Mouse (Mus musculus): Measurements from ENCODE around the gene Cfap73. TPM values are rescaled to one million over a fixed set of nuclear protein-coding genes. Genes with fewer than 3 reads are reported as not detected.

Cfap73 gene
- total RNA-seq, 1 experiment from 2014 or later, result not detected

DNA sequence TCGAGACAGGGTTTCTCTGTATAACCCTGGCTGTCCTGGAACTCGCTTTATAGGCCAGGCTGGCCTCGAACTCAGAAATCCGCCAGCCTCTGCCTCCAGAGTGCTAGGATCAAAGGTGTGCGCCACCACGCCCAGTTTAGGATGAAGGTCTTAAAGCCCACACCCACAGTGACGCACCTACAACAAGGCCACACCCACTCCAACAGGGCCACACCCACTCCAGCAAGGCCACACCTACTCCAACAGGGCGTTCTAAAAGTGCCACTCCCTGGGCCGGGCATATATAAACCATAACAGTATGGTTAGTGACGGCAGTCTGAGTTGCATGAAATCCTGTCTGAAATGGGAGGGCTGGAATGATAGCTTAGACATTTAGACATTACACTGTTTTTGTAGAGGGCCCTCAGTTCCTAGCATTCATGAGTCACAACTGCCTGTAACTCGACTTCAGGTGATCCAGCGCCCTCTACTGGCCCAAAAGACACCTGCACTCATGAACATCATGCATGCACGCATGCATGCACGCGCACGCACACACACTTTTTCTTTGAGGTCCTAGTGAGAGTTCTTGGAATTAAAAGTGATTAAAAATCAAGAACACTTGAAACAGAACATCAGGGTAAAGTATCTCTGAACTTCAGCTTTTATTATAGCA, 43.6 kb downstream of the Cfap73 start:
- ATAC-seq (replicated peaks; ENCODE audit: low read depth, poor library complexity, severe bottlenecking), result no peak

DNA sequence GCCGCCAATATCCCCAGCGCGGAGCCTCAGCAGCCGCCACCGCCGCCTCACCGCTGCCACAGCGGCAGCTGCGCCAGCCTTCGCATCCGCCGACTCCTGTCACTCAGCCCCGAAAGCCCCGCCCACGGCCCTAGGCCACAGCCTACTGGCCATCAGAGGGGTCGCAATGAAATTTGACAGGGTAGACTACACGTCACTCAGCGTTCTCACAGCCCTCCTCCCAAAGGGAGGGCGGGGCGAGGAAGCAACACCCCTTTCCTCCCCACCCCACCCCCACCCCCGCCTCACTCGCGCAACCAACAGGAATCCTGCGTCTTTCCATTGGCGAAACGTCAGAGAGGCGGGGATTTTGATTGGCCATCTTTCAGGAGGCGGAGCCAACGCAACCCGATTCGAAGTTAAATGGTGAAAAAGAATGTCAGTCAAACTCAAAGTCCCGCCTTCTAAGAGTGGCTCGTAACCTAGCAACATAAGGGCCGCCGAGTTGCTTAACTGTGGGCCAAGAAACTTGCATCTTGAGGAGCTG, 45.4 kb downstream of the Cfap73 start, which contains the start of the genes Tpcn1 and Iqcd:
Gene Tpcn1, minus strand, starts transcription at position 105 of the 526 bp plus-strand sequence.
Gene Iqcd, plus strand, starts transcription at position 448 of the 526 bp plus-strand sequence.
- ATAC-seq (replicated peaks; ENCODE audit: low read depth, poor library complexity, severe bottlenecking), result peak; percentile 89

DNA sequence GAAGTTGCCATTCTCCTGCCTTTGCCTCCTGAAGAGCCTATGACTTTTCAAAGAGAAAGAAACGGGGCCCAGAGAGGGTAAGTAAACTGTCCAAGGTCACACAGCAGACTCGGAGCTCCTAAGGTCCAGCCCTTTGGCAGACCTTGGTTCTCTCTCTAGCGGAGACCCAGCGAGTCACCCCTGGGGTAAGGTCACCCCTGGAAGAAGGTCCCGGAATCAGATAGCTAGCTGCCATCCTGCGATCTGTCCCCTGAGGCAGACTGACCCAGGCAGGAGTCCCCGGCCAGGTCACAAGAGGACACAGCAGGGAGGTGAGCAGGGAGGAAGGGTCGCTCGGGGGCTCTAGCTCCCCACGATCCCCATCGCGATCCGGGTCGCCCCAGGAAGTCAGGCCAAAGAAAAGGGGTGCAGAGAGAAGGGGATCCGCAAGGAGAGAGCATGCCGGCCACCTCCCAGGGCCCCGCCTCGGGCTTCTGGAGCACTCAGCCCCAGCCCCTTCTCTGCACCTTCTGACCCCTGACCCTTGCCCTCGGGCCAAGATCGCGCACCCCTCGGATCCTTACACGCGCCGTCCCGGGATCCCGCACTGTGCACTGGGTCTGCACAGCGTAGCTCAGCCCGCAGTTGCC, 46.0 kb downstream of the Cfap73 start:
- ATAC-seq (replicated peaks; ENCODE audit: low read depth, poor library complexity, severe bottlenecking), result no peak

DNA sequence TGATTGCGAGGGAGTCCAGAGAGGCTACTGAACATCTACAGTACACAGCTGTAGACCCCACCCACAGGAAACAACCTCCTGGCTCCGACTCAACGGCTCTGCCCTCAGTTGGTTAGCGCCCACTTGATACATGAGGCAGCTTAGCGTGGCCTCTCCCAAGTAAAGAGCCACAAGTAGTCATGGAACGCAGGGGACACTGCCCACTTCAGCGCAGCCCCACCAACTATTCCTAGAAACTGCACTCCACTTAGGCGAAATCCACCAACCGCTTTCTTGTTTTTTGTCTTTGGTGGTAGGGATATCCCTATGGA, 46.5 kb downstream of the Cfap73 start:
- ATAC-seq (replicated peaks; ENCODE audit: low read depth, poor library complexity, severe bottlenecking), result peak; percentile 17

DNA sequence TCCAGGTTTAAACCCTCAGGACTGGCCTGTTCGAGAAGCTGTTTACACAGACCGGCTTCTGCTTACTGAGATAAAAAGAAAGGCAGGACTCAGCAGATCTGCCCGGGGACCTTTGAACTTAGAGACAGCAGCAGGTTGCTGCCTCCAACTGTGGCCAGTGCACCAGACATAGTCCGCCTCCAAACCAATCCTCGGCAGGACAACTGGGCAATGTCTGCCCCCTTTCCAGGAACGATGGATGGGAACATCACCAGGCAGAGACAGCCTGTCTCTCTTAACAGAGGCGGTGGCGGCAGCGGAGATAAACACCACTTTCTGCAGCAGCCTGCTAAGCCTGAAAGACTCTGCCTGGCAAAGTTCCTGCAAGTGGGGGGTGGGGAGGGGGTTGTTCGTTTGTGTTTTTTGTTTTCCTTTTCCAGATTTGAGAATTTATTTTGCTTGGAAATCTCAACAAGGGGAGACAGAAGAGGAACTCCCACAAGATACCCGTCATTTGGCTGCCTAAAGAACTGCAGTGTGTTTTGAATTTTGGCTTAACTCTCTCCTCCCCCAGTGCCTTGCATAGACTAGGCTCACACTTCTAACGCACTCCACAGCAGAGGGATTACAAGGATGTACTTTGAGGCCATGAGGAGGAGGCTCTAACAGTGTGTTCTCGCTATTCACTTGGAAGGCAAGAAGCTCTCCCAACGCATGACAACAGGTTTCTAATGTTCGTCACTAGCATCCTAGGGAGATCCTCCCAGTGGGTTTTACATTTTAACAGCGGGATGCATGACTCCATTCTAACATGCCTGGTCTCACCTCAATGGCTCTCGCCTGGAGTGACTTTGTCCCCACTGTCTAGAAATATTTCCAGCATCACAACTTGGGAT, 47.1 kb downstream of the Cfap73 start:
- no peak for ATAC-seq (replicated peaks; ENCODE audit: low read depth, poor library complexity, severe bottlenecking)

DNA sequence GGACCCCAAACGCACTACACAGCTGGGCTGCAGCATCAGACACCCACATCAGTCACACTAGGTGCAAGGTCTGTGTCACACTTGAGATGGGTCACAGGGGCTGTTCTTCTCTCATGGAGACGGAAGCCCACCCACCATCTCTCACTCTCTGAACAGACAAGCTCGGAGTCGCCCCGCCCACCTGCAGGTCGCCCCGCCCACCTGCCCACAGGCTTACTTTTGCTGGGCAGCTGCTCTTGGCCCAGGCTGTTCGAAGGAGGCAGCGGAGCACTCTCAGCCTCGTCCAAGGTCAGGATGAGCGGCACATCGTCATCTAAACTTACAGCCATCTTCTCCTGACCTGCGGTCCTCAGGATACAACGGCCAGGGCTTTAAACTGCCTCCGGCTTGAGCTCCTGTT, 49.1 kb downstream of the Cfap73 start:
- no peak for ATAC-seq (replicated peaks; ENCODE audit: low read depth, poor library complexity, severe bottlenecking)

DNA sequence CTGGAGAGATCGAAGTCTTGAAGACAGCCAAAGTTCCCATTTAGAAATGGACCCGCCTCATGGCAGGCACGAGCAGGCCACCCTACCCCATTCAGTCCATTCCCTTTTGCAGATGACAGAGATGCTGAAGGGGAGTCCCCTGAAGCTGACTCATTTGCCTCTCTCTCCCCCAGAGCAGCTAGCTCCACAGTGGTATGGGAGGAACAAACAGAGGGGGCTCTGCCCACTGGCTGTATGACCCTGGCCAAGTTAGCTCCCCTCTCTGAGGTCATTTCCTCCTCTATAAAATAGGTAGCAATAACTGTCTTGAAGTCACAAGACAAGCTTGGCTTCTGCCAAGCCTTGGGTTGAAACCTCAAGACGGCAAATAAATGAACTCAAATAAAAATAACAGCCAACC, 50.5 kb downstream of the Cfap73 start:
- ATAC-seq (replicated peaks; ENCODE audit: low read depth, poor library complexity, severe bottlenecking), result no peak

DNA sequence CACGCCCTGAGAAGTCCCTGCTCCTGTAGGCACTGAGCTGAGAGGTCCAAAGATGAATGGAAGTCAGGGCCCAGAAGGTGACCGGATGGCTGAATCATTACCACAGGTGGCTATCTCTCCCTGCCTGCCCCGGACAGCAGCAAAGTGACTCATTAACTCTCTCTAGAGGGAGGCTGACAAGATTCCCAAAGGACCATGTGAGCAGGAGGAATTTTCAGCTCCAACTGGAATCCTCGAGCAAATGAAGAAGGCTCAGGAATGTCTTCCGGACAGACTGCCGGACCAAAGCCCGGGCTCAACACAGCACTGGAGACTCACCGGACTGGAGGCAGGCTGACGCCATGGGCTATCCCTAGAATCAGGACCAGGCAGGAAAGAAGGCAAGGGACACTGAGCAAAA, 52.0 kb downstream of the Cfap73 start:
- ATAC-seq (replicated peaks; ENCODE audit: low read depth, poor library complexity, severe bottlenecking), result no peak

DNA sequence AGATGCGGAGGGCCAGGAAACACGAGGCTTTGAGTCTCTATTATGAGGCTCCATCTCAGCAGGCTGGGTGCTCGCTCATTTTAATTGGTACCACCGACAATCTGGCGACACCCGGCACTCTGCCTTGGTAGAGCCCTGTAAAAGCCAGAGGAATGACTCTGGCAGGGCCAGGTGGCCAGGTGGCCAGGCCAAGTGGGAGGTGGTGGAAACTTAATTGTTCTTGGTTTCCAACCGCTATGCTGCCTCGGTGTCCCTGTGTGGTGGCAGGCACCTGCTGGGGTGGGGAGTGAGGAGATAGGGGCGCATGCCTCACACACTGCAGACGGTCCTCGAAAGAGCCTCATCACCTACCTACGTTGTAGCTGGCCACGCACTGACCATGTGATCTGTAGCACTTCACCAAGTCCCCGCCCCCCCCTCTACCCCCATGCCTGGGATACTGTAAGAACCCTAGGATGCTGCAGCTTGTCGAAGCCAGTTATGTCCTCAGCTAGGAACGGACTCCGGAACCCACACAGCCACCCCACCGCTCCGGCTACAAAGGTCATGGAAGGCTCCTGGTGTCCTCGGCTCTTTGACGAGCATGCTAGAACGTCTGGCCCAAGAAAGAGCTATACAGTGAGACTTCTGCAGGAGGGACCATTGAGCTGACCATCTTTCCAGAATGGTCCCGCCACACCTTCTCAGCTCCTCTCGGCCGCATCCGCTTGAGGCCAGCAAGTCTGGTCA, 54.0 kb downstream of the Cfap73 start:
- no peak for ATAC-seq (replicated peaks; ENCODE audit: low read depth, poor library complexity, severe bottlenecking)

DNA sequence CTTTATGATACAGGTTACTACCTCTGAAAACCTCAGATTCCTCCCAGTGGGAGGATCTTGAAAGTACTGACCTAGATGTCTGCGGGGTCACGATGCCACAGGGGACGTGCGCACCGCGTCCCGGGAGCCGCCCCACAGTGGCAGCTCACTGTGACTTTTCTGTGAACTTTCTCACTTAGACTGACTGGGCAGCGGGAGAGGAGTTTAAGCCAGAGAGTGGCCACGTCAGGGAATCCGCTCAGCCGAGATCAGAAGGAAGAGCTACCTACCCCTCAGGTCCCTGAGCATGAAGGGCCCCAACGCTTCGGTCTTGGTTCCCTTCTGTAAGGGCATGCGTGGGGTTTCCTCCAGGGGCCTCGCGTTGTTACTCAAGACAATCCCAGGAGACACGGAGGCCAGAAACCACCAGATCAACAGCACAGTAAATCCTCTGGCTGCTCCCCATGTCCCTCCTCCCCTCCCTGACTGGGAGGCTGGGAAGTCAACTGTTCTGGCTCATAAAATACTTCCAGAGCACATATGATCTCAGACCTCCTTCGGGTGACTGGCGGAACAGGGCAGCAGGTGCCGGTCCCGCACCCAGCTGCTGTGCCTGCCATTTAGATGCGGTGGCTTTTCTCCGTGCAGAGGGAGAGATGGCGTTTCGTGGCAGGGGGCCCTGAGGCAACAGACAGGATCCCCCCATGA, 54.7 kb downstream of the Cfap73 start:
- peak; percentile 11; the same call in 1 of the 2 replicates for ATAC-seq (replicated peaks; ENCODE audit: low read depth, poor library complexity, severe bottlenecking)

DNA sequence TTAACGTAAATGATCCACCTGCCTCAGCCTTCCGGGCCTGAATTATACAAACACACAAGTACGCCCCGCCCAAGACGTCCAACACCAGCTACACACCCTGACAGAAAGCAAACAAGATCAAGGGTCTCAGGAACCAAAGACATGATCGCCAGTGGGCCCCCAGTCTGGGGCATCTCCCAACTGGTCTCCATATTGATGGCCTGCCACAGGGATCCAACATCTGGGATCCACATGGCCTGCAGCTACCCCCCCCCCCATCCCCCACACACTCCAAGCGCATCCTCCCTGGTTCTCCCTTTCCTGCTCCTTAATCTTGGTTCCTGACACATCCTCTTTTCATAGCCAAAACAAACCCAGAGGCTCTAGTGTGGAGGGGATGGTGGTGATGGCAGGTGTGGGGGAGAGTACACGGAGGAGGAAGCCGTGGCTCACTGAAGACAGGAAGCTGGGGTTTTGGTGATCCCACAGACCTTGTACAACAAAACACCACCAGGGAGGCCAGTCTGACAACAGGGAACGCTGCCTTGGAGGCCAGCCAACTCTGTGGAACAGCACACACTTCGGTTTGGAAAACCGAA, 55.4 kb downstream of the Cfap73 start:
- ATAC-seq (replicated peaks; ENCODE audit: low read depth, poor library complexity, severe bottlenecking), result peak; percentile 76

Other genes starting within 250 kb of the Cfap73 start
- gene Lhx5, start 202.5 kb downstream of the Cfap73 start, total RNA-seq (2017), result not detected in 2 replicates
- 27.1 and 34.4 TPM in 2 replicates for gene Sdsl, start 161.4 kb downstream of the Cfap73 start, total RNA-seq (2017)
- not detected in 2 replicates for gene Sds, start 157.7 kb downstream of the Cfap73 start, total RNA-seq (2017)
- 5.0 and 7.7 TPM in 2 replicates for gene Plbd2, start 130.6 kb downstream of the Cfap73 start, total RNA-seq (2017)
- 4.5 and 4.9 TPM in 2 replicates for gene Slc8b1, start 123.1 kb downstream of the Cfap73 start, total RNA-seq (2017)
- gene Tpcn1, start 45.6 kb downstream of the Cfap73 start, total RNA-seq (2017), result 15.2 and 18.1 TPM in 2 replicates
- gene Iqcd, start 45.2 kb downstream of the Cfap73 start, total RNA-seq (2017), result 0.96 and 0.97 TPM in 2 replicates
- 3.8 and 13.1 TPM in 2 replicates for gene Rita1, start 21.6 kb downstream of the Cfap73 start, total RNA-seq (2017)
- gene Ddx54, start 21.5 kb downstream of the Cfap73 start, total RNA-seq (2017), result 36.0 and 41.7 TPM in 2 replicates
- 1.0 and 1.1 TPM in 2 replicates for gene Rasal1, start 14.6 kb upstream of the Cfap73 start, total RNA-seq (2017)
- gene Dtx1, start 77.7 kb upstream of the Cfap73 start, total RNA-seq (2017), result not detected in 2 replicates
- 0.64 and 0.68 TPM in 2 replicates for gene Oas2, start 115.6 kb upstream of the Cfap73 start, total RNA-seq (2017)
- 1.9 and 4.8 TPM in 2 replicates for gene Oas3, start 143.4 kb upstream of the Cfap73 start, total RNA-seq (2017)
- gene Oas1e, start 161.3 kb upstream of the Cfap73 start, total RNA-seq (2017), result not detected in 2 replicates
- gene Oas1c, start 178.3 kb upstream of the Cfap73 start, total RNA-seq (2017), result 0.78 and 3.1 TPM in 2 replicates
- gene Oas1f, start 213.1 kb upstream of the Cfap73 start, total RNA-seq (2017), result not detected in 2 replicates
- gene Oas1h, start 227.2 kb upstream of the Cfap73 start, total RNA-seq (2017), result not detected in 2 replicates